Mouse (Mus musculus) lung, postnatal 10 days (tissue): ENCODE measurements around the gene Psat1.

Experiments used
- DNase-seq: peaks from one replicate; pipeline ENCODE4 v3.0.0; 2021

The Psat1 gene

GRCm38 (mm10) chr19:15947237-15947636 lies at the start of gene Psat1:
Psat1 (minus strand) TSS chr19:15947337.
- DNase-seq, result no peak

- DNase-seq, result no peak
These were observed 43.0 kb upstream of the Psat1 start for GRCm38 (mm10) chr19:15990102-15990501.

- DNase-seq, result no peak
These were observed 38.1 kb upstream of the Psat1 start for GRCm38 (mm10) chr19:15985172-15985713.

GRCm38 (mm10) chr19:15984449-15985171 lies 37.5 kb upstream of the Psat1 start, which contains the start of gene Cep78:
Cep78 (minus strand) TSS chr19:15984989.
- DNase-seq, result peak; percentile 92

GRCm38 (mm10) chr19:15983739-15984344 lies 36.7 kb upstream of the Psat1 start:
- no peak for DNase-seq

DNA sequence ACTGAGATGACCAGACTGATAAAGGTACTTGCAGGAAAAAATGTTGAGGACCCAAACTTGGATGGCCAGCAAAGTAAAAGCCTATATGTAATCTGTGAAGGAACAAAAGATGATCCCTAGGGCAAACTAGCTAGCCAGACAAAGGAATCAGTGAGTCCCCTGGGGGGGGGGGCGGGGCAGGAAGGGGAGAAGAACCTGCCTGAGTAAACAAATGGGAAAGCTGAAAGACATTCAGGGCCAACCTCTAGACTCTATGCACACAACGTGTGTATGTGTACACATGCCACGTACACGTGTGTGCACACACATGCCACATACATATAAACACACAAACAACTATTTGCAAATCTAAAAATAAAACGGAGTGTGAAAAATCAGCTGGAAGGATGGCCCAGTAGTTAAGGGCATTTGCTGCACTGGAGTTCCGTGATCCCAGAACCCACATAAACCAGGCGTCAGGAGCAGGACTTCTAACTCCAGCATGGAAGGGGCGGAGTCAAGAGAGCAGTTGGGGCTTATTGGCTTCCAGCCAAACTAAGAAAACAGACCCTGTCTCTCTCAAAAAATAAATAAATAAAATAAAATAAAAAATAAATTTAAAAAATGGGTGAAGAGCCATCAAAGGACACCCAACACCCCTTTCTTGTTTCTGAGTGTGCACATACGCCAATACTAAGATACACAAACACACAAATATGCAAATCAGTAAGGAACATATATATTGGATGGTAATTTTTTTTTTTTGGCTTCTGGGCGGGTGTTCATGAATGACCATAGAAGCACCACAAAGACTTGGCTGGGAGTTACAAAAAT lies 36.0 kb upstream of the Psat1 start:
- DNase-seq, result no peak

- peak; percentile 71 for DNase-seq
These were observed 34.7 kb upstream of the Psat1 start for GRCm38 (mm10) chr19:15981861-15982260.

DNA sequence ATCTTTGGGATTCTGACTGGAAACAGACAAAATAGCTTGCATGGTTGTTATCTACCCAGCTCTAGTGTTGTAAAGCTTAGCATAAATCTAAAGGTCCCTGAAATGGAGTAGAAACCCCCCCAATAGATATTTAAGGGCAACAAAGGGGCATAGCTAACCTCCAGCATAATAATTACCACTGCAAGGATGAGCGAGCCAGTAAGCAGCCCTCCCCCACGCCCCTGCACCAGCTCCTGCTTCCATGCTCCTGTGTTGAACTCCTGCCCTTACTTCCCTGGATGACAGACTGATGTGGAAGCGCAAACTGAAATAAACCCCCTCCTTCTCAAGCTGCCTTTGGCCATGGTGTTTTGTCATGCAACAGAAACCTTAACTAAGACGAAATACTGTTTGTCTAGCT lies 26.2 kb upstream of the Psat1 start:
- no peak for DNase-seq

GRCm38 (mm10) chr19:15965082-15965481 lies 17.9 kb upstream of the Psat1 start:
- DNase-seq, result peak; percentile 76

DNA sequence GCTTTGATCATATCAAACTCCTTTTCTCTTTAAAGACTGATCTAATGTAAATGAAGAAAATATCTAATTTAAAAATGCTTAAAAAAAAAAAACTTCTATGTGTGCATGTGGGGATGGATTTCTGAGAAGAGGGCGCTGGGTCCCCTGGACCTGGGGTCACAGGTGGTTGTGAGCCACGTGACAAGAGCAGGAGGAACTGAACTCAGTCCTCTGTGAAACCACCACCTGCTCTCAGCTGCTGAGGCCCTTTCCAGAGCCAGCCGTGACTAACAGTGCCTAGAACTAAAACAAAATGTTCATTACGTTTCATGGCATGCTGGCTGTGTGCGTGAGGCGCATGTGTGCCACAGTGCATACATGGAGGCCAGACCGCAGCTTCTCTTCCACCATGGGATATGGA lies 17.4 kb upstream of the Psat1 start:
- no peak for DNase-seq

DNA sequence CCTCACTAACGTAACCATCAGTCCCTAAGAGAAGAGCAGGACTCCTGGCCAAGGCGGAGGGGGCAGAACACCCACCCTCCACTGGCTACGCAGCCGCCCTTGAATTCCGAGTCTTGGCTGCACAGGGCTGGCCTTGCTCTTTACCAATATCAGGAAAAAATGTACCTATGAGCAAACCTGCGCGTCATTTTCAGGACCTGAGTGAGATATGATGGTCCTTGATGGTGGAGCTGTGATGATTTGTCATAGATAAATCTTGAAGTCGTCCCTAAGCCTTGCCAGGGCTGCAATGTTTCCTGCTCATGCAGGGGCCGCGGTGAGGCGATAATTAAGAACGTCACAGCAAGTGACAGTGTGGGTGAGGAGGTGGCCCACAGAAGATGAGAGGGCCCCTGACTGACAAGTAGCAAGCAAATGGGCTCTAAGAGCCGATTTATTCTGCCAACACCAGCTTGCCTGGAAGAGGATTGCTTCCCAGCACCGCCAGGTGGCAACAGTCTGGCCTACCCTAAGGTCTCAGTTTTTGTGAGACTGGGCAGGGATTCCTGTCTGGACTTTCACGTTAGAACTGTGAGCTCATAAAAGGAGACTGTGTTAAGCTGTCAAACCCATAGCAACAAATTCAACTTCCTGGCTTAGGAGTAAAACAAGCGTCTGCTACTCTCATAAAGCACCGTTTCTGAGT lies 16.0 kb upstream of the Psat1 start:
- DNase-seq, result no peak

- DNase-seq, result peak; percentile 24
These were observed 15.2 kb upstream of the Psat1 start for GRCm38 (mm10) chr19:15962313-15962712.

DNA sequence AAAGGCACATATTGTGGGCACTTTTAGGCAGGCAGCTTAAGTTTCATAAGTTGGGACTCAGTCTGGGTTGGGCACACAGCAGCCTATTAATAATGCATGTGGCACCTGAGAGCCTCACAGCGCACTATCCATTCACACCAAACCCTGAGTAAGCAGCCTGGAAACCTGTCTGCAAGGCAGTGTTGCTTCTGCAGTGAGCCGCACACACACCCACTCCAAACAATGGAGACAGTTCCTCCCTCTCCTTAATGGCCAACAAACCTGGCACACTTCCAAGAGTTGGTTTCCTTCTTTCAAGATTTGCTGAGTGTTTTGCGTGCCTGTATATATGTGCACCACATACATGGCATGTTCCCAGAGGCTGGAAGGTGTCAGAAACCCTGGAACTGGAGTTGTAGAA lies 3.1 kb upstream of the Psat1 start:
- peak; percentile 67 for DNase-seq

- DNase-seq, result no peak
These were observed 1.7 kb upstream of the Psat1 start for GRCm38 (mm10) chr19:15948867-15949266.

DNA sequence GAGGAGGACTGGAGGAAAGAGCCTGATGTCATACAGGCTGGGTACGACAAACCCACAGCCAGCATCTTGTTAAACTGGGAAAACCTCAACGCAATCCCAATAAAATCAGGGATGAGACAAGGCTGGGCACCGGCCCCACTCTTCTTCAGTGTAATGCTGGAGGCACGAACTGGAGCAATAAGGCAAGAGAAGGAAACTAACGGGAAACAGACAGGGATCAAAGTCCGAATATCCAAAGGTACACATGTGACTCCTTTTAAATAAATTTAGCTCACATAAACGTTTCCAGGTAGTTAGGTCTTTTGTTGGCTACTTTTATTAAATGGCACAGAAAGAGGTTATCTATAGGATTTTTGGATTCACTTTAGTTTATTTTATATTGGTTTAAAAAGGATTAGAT lies 1.3 kb upstream of the Psat1 start:
- DNase-seq, result no peak

DNA sequence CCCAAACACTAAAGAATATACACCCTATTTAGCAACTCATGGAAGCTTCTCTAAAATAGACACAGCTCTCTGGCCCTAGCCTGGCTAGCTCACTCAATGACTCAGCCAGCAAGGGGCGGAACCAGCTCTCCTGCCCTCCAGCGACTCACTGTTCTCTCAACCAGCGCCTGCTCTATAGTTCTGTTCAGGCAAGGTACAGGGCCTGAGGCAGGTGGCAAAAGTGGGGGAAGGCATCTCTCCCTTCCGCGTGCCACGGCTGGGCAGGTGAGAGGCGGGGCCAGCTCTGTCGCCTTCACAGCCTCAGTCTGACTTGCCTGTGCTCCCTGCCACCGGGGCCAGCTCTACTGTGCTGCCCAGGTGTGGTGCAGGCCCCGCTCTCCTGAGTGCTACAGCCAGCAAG lies 474 bp downstream of the Psat1 start:
- no peak for DNase-seq

DNA sequence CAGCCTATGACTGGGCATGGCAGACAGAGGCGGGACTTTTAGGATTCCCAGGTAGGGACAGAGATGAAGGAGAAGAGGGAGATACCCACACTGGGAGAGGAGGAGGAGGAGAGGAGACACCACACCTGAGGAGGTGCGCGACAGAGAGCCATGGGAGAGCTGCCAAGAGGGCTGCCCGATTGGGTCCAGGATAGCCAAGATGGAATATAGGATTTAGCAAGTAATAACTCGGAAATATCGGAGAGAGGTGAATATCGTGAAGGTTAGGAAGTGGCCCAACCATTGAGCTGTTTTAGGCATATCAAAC lies 4.1 kb downstream of the Psat1 start:
- no peak for DNase-seq

DNA sequence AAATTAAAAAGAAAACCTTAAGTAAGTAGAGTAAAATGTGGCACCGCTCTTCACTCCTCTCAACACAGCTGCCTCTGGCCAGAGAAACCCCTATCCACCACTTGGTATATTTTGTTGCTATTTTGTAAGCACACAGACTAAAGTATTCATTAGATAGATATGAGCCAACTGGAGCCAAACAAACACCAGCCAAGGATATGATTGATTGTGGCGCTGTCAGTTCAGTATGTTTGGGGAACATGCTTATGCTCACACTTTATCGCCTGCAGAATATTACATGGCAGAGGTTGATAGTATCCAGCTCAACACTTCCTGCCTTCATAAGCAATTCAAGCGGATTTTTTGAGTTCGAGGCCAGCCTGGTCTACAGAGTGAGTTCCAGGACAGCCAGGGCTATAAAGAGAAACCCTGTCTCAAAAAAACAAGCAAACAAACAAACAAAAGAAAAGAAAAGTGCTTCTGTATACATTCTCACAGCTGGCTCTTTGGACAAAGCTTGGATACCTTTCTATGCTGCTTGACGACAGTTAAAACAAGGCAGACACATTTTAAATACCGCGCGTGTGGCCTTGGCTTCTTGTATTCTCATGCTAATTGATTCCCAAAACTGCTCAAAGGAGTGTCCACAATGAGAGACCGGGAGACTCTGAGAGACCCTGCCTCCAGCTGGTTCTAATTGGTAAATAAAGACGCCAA lies 4.6 kb downstream of the Psat1 start:
- no peak for DNase-seq

- no peak for DNase-seq
These were observed 5.7 kb downstream of the Psat1 start for GRCm38 (mm10) chr19:15941399-15941798.

GRCm38 (mm10) chr19:15925719-15926045 lies 21.5 kb downstream of the Psat1 start:
- DNase-seq, result peak; percentile 88

GRCm38 (mm10) chr19:15924866-15925718 lies 22.0 kb downstream of the Psat1 start:
- DNase-seq, result peak; percentile 89
